Mouse (Mus musculus) ovary, postnatal 10 days (tissue): ENCODE data around the gene Ackr4.

ENCODE experiments used
- DNase-seq: peaks from one replicate; pipeline ENCODE4 v3.0.0; 2022; ENCODE audit warnings: low spot score

The Ackr4 gene

DNA sequence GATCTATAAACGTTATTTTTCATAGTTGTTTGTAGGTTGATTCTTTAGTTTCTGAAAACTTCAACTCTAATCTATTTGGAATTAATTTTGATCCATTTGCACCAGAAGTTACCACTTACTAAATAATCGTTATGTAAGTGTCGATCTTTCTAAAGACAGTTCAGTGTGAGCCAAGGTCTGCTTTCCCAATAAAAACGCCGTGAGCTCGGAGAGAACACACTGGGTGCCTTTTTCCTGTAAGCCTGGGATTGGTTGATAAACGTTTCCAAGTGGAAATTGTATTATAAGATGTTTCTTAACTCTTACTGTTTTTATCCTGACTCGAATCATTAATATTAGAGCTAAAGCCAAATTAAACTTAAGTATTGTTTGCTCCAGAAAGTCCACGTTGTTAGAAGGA, 19.8 kb downstream of the Ackr4 start:
- no peak for DNase-seq

DNA sequence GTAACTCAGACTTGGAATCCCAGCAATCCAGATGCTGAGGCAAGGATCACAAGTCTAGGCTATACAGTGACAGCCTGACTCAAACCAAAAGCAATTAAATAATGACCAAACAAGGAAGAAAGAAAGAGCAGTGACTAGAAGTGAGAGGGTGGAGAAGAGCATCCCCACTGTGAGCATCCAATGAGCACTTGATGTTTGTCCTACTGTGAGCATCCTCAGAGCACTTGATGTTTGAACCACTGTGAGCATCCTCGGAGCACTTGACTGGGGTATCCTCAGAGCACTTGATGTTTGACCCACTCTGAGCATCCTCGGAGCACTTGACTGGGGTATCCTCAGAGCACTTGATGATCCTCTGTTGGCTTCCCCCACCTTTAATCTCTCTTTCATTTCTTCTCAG, 21.7 kb downstream of the Ackr4 start:
- no peak for DNase-seq

DNA sequence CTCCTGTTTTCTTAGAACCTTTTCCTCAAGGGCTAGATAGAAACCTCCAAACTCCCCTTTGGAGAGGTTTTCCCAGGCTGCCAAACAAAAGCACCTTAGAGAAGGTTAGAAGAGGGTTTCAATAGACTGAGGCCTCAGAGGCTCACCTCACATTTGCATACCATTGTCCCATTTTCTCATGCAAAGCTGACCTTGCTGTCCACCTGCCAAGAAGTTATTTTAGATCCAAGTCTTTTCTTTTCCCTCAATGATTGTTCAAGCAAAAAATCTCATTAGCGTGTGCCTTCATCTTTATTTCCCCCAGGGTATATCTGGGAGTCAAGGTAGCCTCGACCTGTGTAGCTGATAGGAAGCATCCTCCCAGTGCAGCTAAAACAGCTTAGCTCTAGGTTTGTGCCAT, 23.8 kb downstream of the Ackr4 start:
- DNase-seq: no peak

- no peak for DNase-seq
These were observed 24.4 kb downstream of the Ackr4 start for GRCm38 (mm10) chr9:104102301-104102700.

DNA sequence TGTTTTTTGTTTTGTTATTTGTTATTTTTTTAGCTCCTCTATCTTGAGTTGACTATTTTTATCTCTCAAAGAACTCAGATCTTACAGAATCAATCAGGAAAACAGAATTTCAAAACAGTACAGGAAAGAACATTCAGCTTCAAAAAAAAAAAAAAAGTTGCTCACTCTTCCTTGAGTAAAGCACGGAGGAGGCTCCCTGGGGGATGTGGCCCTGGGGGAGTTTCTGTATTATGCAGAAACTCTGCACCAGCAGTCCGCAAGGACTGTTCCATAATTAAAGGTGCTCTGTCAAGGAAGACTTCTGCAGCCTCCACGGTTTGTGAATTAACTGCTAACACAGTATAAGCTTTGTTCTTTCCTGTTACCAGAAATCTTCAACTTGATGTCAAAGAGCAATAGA, 25.3 kb downstream of the Ackr4 start:
- DNase-seq: no peak

DNA sequence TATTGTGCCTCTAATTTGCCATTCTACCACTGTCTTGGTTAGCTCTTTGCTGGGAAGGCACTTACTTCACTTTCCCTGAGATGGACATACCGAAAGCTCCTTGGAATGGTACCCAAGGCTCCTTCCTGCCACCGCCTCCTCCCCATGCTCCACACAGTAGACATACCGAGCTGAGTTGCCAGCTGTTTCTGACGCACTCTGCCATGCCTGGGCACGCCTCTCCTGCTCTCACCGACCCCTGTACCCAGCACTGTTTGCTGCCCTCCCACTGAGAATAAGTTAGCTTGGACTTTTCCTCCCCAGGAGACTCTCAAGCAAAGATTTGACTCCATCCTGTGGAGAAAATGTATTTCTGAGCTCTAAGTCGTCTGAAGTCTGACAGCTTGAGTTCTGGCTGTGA, 25.9 kb downstream of the Ackr4 start:
- DNase-seq: no peak

DNA sequence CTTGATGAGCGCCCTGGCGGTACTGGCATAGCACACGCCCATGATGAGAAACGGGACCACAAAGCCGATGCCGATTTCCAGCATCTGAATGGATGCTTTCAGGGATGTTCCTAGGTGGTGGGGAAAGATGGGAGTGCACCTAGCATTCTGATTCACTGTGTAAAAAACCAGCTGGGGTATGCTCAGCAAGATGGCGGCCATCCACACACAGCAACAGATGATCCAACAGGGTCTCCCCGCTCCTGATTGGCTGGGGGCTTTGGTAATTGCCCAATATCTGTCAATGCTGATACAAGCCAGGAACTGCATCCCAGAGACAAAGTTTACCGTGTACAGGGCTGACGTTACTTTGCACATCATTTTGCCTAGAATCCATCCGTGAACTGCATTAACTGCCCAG, 27.7 kb downstream of the Ackr4 start:
- no peak for DNase-seq

DNA sequence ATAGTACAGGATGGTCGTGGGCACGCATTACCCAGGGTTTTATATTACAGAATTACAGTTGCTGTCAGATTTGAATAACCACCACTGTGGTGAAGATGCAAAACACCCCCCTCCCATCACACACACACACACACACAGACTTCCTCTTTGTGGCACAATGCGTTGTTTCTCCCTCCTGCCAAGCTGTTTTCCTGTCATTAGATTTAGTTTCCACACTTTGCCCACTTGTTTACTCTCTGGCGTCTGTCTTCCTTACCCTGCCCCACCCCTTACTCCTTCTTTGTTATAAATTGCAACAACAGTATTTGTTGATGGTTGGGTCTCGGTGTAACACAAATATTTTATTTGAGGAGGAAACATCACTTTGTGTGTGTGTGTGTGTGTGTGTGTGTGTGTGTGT, 28.5 kb downstream of the Ackr4 start:
- DNase-seq: no peak

DNA sequence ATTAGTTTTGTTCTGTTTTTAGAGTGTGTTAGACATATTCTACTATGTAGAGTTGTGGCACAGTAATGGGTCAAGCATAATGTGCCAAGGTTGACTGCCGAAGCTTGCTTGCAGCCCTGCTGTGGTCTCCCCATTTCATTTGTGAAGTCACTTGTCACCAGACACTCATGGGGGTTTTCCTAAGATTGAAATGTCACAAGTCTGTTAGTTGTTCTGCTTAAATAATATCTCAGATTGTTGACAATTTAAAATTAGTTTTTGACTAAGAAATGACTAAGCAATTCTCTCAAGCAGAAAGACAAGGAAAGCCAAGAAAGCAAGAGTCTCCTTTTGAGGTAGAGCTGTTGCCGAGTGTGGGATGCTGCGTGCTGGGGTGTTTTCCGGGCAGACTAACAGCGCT, 33.8 kb downstream of the Ackr4 start:
- DNase-seq: no peak

- DNase-seq: no peak
These were observed 38.2 kb downstream of the Ackr4 start for GRCm38 (mm10) chr9:104088555-104088954.

DNA sequence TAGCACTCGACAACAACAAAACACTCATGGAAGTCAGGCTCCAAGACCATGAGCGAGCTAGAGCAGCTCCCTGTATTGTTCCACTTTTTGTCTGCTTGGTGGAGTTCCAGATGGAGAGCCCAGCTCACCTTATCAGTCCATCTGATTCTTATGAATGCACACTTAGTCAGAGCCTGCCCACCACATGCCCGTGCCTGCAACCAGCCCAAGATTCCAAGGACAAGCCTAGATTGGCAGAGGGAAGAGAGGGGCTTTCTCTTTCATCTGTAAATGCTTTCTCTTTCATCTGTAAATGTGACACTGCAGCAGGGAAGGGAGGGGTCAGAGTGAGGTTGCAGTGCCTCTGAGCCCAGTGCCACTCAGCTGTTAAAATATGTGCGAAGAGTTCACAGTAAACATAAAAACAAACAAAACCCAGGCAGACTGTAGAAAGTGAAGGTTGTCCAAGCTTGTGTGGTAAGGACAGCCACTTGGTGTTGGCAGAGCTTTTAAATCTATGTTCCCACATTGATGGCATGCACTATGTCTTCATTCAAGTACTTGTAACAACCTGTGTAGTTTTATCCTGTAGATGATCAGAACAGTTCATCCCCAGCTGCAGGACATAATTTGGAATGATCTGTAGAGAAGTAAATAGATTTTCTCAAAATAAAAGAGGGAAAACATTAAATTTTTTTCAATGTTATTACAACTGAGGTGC, 40.9 kb downstream of the Ackr4 start:
- no peak for DNase-seq

DNA sequence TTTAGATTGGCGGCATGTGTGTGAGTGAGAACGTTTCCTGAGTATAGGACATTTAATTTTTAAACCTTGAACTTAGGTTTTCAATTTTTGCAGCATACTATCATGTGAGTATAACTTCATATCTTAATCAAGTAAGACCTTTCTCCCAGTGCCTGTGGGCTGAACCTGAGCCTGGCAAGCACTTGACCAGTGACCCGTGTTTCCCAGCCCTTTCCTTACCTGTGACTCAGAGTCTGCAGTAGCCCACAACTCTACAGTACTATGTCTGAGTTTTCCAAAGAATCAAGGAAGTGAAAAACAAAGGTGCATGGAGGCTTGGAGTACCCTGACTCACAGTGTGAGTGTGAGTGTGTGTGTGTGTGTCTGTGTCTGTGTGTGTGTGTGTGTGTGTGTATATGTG, 46.7 kb downstream of the Ackr4 start:
- no peak for DNase-seq

DNA sequence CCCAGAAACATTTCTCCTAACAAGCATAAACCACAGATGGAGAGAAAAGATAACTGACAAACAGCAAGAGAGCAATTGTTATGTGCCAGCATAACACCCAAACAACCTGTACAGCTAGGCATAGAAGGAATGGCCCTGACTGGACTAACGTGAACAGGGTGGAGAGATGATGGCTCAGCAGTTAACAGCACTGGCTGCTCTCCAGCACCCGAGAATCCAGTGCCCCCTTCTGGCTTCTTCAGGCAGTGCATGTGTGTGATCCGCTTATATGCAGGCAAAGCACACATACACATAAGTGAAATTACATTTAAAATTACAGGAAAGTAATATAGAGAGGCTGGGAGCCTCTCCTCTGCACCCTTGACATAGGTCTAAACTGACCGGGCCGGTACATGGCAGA, 47.4 kb downstream of the Ackr4 start:
- no peak for DNase-seq

DNA sequence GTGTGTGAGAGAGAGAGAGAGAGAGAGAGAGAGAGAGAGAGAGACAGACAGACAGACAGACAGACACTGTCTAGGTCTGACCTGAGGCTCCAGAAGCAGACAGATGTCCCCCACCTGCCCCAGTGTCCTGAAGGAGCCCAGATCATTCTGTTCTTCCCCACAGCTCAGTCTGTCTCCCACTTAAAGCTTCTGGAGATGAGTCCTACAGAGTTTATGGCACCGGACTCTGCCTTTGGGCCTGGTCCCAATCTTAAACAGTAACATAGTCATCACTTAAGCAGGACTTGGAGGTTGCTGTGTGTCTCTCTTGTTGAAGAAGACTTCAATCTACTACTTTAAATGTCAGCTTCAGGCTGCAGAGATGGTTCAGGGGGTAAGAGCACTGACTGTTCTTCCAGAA, 48.0 kb downstream of the Ackr4 start:
- no peak for DNase-seq

- no peak for DNase-seq
These were observed 50.9 kb downstream of the Ackr4 start for GRCm38 (mm10) chr9:104075808-104076207.

GRCm38 (mm10) chr9:104070863-104071604, 55.7 kb downstream of the Ackr4 start:
- no peak for DNase-seq

- DNase-seq: no peak
These were observed 56.5 kb downstream of the Ackr4 start for GRCm38 (mm10) chr9:104070241-104070640.

DNA sequence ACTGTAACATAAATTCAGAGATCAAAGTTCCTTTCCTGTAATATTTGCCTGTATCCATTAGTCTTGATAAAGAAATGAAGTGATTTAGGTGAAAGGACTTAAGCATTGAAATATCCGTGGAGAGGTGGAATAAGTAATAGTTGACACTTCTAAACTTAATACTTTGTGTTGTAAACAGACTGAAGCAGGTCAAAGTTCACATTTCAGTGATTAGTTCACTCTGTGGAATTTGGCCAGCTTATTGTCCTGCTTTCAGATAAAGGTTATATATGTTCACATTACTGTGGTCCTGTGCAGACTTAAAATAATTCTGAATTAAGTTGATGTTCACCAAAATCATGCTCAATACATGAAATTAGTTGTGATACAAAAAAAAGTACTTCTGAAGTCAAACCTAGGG, 62.2 kb downstream of the Ackr4 start:
- DNase-seq: no peak

- DNase-seq: peak; percentile 79
These were observed 63.3 kb downstream of the Ackr4 start, which contains the start of gene Acad11 for GRCm38 (mm10) chr9:104063244-104063961. Acad11 (plus strand) TSS chr9:104063377.

GRCm38 (mm10) chr9:104062430-104063243, 64.1 kb downstream of the Ackr4 start, which contains the start of gene Uba5:
Uba5 (minus strand) TSS chr9:104063134.
- no peak for DNase-seq

DNA sequence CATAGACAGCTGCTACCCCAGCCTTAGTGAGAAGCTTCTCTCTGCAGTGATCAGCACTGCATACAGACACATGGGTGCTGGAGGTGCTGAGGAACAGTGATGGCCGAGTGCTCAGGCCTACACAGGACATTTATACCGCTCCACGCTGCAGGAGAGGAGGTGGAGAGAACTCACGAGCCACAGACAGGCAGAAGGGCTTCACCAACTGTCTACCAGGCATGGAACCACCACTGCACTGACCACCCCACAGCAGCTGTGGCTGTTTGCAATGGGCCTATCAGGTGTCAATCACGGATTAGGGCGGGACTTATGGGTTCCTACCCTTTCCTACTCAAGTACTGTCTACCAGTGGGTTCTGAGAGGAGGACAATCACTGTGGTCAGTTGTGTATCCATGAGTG, 75.7 kb downstream of the Ackr4 start:
- no peak for DNase-seq

DNA sequence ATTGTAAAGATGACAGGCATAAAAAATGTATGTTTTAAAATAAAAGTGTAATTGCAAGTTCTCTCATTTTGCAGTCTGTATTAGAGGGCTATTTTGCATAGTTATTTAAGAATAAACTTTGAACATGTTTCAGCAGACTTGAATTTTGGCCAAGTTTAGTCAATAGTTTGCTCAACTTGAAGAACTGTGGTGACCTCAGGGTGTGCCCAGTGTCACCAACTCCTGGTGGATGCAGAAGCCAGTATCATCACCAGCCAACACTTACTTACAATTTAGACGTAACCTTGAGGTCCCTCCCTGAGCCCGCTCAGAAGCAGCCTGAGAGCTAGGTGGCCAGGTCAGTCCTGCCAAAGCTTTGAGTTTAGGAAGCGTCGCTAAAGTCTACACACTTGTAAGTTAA, 83.1 kb downstream of the Ackr4 start:
- DNase-seq: no peak
